Mouse (Mus musculus) megakaryocyte, embryonic 14.5 days (primary cell): ENCODE measurements around the gene Hscb. TPM values are rescaled to one million over a fixed set of nuclear protein-coding genes. Genes with fewer than 3 reads are reported as not detected.

Experiments used
- H3K27me3 ChIP-seq: replicated peaks from 2 replicates; pipeline ENCODE3; 2012; ENCODE audit warnings: inconsistent platforms
- H3K36me3 ChIP-seq: replicated peaks from 2 replicates; pipeline ENCODE3; 2012; ENCODE audit warnings: low read length, inconsistent platforms, mixed read lengths
- H3K4me1 ChIP-seq: 2 replicates; pipeline ENCODE4 v1.6.1; 2012; ENCODE audit warnings: inconsistent platforms
- H3K4me3 ChIP-seq: replicated peaks from 2 replicates; pipeline ENCODE3; 2012; ENCODE audit warnings: moderate library complexity, mild to moderate bottlenecking, inconsistent platforms
- H3K9me3 ChIP-seq: 2 replicates; pipeline ENCODE4 v1.6.1; 2012; ENCODE audit warnings: inconsistent platforms
- FLI1 ChIP-seq: IDR thresholded peaks from 2 replicates; pipeline ENCODE4 v1.6.1; 2012; ENCODE audit warnings: low read length, inconsistent platforms, mixed read lengths
- GATA1 ChIP-seq: IDR thresholded peaks from 3 replicates; pipeline ENCODE4 v1.6.1; 2012; ENCODE audit warnings: mixed read lengths, low read length, inconsistent platforms, borderline replicate concordance
- polyA plus RNA-seq: library from polyadenylated mRNA; stranded (reverse); fragments of >175 nt; gene quantifications from 2 replicates; pipeline ENCODE4 v1.2.3, GENCODE M21; 2012; ENCODE audit warnings: low replicate concordance; ENCODE audit not compliant: insufficient read depth

The Hscb gene
- polyA plus RNA-seq, 1 experiment: 64.3 TPM

DNA sequence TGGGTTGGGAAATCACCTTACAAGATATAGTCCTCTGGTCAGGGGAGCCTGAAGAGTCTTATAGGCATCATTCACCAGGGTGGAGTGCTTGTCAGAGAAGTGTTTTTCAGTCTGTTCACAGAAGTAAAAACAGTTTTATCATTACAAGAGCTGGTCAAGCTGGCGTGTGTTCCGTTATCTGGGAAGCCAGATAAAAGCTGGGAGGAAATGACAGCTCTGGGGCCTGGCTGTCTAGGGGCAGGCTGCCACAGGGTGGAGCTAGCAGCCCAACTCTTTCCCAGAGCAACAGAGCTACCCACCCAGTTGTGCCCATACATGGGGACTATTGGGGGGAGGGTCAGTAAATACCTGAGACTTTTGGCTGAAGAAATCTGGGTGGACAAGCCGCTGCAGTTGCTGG lies 3.6 kb downstream of the Hscb start:
- H3K9me3 ChIP-seq: no peaks in the 10 kb centered on the region
- TF ChIP-seq FLI1 (no peak), GATA1 (peak; percentile 44; the same call in 1 of the 3 replicates)
- H3K4me3 ChIP-seq: peak overlapping the region; percentile 87
- H3K27me3 ChIP-seq: no peaks in the 10 kb centered on the region
- H3K36me3 ChIP-seq: peaks cover 43% of the 10 kb centered on the region
- peaks cover 48% of the 10 kb centered on the region for H3K4me1 ChIP-seq

GRCm38 (mm10) chr5:110831036-110831720 lies 8.4 kb downstream of the Hscb start:
- no peak for TF ChIP-seq GATA1
- TF ChIP-seq FLI1: no peak
- peaks cover 80% of the 10 kb centered on the region for H3K36me3 ChIP-seq
- H3K4me1 ChIP-seq: peaks cover 20% of the 10 kb centered on the region
- no peaks in the 10 kb centered on the region for H3K27me3 ChIP-seq
- no peaks in the 10 kb centered on the region for H3K9me3 ChIP-seq
- H3K4me3 ChIP-seq: no peak overlapping the region

DNA sequence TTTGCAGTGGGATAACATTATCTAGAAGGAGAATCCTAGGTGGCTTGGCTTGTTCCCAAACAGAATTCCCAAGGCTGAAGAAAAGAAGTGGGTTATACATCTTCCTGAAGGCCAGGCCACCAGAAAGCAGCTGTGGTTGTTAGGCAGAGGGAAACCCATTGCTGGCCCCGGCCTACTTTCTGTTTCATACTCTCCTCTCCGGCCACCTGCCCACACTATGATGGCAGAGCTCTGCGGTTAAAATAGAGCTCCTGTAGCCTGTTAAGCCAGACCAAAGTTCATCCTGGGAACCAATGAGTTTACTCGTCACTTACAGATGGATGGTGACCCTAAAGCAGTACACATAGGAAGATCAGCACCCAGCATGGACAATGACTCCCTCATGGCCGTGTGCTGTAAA lies 12.0 kb downstream of the Hscb start:
- Histone ChIP-seq H3K4me1 (peaks cover 4% of the 10 kb centered on the region; the same call in 1 of the 2 replicates), H3K36me3 (peaks cover 62% of the 10 kb centered on the region)
- no peak for TF ChIP-seq FLI1
- TF ChIP-seq GATA1: no peak

GRCm38 (mm10) chr5:110826781-110827495 lies 12.6 kb downstream of the Hscb start:
- H3K4me3 ChIP-seq: no peak overlapping the region
- H3K4me1 ChIP-seq: no peaks in the 10 kb centered on the region
- TF ChIP-seq GATA1: no peak
- H3K27me3 ChIP-seq: peaks cover 5% of the 10 kb centered on the region
- H3K36me3 ChIP-seq: peaks cover 55% of the 10 kb centered on the region
- no peaks in the 10 kb centered on the region for H3K9me3 ChIP-seq

More for the DNA sequence above, 12.0 kb downstream of the Hscb start:
- Histone ChIP-seq H3K4me3 (no peak overlapping the region), H3K27me3 (peaks cover 3% of the 10 kb centered on the region), H3K9me3 (no peaks in the 10 kb centered on the region)

DNA sequence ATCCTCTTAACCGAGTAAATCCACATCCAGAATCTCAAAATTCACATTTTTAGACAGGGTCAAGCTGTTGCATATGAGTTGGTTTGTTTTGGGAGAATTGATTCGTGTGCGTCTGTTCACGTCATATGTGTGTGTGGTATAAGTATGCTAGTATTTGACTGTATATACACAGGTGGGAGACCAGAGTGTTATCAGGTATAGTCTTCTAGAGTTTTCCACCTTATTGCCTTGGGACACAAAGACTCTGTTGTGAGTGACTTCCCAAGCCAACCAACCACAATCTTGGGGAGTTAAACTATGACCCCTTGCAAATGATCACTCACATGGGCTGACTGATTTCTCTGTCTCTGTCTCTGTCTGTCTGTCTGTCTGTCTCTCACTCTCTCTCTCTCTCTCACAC lies 15.2 kb downstream of the Hscb start:
- no peaks in the 10 kb centered on the region for H3K9me3 ChIP-seq
- H3K27me3 ChIP-seq: peaks cover 8% of the 10 kb centered on the region
- H3K4me1 ChIP-seq: no peaks in the 10 kb centered on the region
- no peak overlapping the region for H3K4me3 ChIP-seq
- H3K36me3 ChIP-seq: peaks cover 34% of the 10 kb centered on the region
- TF ChIP-seq FLI1 (no peak), GATA1 (no peak)

DNA sequence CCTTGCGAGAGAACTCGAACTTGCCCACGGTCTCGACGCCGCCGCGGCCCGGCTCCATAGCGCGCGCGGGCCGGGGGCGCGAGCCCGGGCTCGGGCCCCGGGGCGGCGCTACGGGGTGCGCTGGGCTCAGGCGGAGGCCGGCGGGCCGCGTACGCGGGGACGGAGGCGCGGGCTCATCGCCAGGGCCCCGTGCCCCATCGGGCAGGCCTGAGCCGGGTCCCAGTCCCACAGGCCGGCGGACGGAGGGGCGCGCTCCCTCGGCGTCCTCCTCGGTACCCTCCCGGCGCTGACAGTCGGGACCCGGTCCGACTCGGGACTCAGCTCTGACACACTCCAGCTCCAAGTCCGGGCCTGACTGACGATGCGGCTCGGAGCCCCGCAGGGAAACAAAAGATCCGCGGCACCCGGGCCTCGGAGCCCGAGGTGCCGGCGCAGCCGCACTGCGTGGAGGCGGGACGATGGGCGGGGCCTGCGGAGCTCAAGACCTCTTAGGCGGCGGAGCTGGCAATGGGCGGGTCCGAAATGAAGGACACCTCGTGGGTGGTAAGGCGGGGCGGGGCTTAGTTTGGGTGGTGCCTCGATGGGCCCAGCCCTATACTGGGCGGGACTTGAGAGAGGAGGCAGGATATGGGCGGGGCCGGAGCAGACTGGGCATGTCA lies 29.8 kb downstream of the Hscb start, which contains the start of gene Ulk1:
Ulk1 (minus strand) TSS at position 431 of the 659 bp plus-strand sequence.
- no peaks in the 10 kb centered on the region for H3K9me3 ChIP-seq
- H3K4me1 ChIP-seq: peaks cover 66% of the 10 kb centered on the region

DNA sequence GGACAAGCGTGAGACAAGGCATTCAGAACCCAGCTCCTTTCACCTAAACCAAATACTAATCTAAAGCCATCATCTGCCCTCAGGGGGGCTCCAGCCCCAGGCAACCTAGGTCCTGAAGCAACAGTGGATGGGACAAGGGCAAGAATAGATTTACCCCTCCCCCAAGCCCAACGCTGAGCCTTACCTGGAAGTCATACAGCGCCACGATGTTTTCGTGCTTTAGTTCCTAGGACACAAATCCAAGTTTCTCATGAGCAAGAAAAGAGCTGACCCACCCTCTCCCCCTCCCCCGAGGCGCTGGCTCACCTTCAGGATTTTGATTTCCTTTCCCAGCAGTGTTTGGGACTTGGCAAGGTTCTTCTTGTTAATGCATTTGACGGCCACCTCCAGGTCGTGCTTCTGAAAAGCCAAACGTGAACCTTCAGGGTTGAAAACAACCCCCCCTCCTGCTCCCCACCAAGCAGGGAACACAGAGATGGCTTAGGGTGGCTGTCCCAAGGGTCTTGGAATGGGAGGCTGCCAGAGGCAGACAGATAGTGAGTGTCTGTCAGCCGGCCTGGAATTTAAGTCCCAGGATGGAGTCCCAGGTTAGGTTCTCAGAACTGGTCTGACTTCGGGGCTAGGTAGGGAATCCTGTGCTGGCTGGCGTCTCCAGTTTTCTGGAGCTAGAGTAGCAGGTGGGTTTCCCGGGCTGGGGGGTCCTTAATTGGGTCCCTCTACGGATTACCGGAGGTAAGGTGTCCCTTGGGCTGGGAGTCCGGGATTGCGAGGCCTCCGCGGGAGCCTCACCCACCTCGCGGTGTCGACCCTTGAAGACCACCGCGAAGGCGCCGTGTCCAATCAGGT lies 30.5 kb downstream of the Hscb start:
- Histone ChIP-seq H3K4me3 (peak overlapping the region; percentile 97), H3K9me3 (no peaks in the 10 kb centered on the region), H3K36me3 (peaks cover 39% of the 10 kb centered on the region), H3K27me3 (no peaks in the 10 kb centered on the region), H3K4me1 (peaks cover 72% of the 10 kb centered on the region)
- TF ChIP-seq GATA1: no peak
- no peak for TF ChIP-seq FLI1

More for the DNA sequence above, 29.8 kb downstream of the Hscb start, which contains the start of gene Ulk1:
- H3K27me3 ChIP-seq: no peaks in the 10 kb centered on the region
- no peak for TF ChIP-seq GATA1
- TF ChIP-seq FLI1: no peak
- H3K36me3 ChIP-seq: peaks cover 31% of the 10 kb centered on the region
- H3K4me3 ChIP-seq: peak within 1 kb of the TSS; percentile 97

GRCm38 (mm10) chr5:110808061-110808631 lies 31.4 kb downstream of the Hscb start:
- TF ChIP-seq FLI1 (no peak), GATA1 (no peak)
- no peaks in the 10 kb centered on the region for H3K27me3 ChIP-seq
- peak overlapping the region; percentile 97 for H3K4me3 ChIP-seq
- H3K4me1 ChIP-seq: peaks cover 74% of the 10 kb centered on the region
- H3K9me3 ChIP-seq: no peaks in the 10 kb centered on the region
- H3K36me3 ChIP-seq: peaks cover 45% of the 10 kb centered on the region

DNA sequence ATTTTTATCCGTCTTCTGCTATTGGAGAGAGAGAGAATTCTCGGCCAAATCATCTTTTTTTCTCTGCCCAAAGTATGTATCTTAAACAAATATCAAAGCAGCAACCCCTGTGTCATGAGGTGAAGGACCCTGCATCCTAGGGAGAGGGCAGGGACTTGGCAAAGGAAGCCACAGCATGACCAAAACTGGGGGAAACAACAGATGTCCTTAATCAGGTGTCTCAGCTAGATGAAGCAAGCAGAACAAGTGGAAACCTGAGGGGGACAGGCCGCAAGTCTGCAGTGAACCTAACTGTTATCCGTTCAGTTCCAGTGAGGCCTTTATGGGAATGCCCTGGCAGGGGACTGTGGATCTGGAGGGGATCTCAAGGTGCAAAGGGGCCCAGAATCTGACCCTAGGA lies 32.1 kb downstream of the Hscb start:
- Histone ChIP-seq H3K36me3 (peaks cover 52% of the 10 kb centered on the region), H3K4me3 (peak overlapping the region; percentile 97), H3K9me3 (no peaks in the 10 kb centered on the region), H3K27me3 (no peaks in the 10 kb centered on the region), H3K4me1 (peaks cover 80% of the 10 kb centered on the region)
- TF ChIP-seq FLI1 (no peak), GATA1 (no peak)
